Mouse (Mus musculus): ENCODE data around the gene Ptpra.

DNA sequence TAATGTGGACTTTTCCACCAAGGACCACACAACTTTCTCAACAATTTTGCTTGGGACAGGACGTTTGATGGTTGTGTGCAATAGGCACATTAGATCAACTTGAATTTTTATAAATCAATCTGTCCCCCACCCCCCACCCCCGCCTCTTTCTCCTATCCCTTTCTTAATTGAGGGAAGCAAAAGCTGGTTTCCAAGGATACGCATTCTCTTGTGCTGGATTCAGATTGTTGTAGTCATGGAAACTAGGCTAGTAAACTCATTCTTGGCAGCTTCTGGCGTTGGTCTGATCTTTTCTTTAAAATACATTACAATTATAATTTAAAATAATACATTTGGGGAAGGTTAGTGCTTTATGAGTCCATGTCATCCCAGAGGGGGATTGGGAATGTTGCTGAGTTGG, 19.3 kb downstream of the Ptpra start:
- TF ChIP-seq CTCF (IDR thresholded peaks at IDR 0.05; ENCODE audit: low read depth) (no peak), EP300 (IDR thresholded peaks at IDR 0.05; ENCODE audit: low read depth) (no peak)
